Mouse (Mus musculus) heart, postnatal 0 days (tissue): ENCODE measurements around the gene Pcca. TPM values are rescaled to one million over a fixed set of nuclear protein-coding genes. Genes with fewer than 3 reads are reported as not detected.

Source experiments
- ATAC-seq: fragments of 200-750 bp; cut with Nextera tagmentation; 2 replicates; pipeline ENCODE4 v1.8.0; 2017; ENCODE audit warnings: low read depth, moderate number of reproducible peaks, moderate library complexity; ENCODE audit not compliant: insufficient read depth
- DNase-seq: peaks from one replicate; pipeline ENCODE4 v3.0.0-alpha.2; 2016; ENCODE audit warnings: low spot score
- H3K27ac ChIP-seq: fragments of 300-500 bp; sonication (generic); 2 replicates; pipeline ENCODE4 v1.5.1; 2014; ENCODE audit warnings: low read depth, mild to moderate bottlenecking
- H3K27me3 ChIP-seq: fragments of 300-500 bp; sonication (generic); 2 replicates; pipeline ENCODE4 v1.6.1; 2014; ENCODE audit warnings: low read length, mixed read lengths; ENCODE audit not compliant: control insufficient read depth, insufficient read depth
- H3K36me3 ChIP-seq: fragments of 300-500 bp; sonication (generic); replicated peaks from 2 replicates; pipeline ENCODE4 v1.6.1; 2014; ENCODE audit warnings: low read length, mixed read lengths; ENCODE audit not compliant: control insufficient read depth, insufficient read depth
- H3K4me1 ChIP-seq: fragments of 300-500 bp; sonication (generic); 2 replicates; pipeline ENCODE4 v1.6.1; 2014; ENCODE audit warnings: antibody characterized with exemption; ENCODE audit not compliant: control insufficient read depth, insufficient read depth
- H3K4me2 ChIP-seq: fragments of 300-500 bp; sonication (generic); 2 replicates; pipeline ENCODE4 v1.6.1; 2014; ENCODE audit warnings: low read depth, mild to moderate bottlenecking, low read length, moderate library complexity
- H3K4me3 ChIP-seq: fragments of 300-500 bp; sonication (generic); 2 replicates; pipeline ENCODE4 v1.5.1; 2014; ENCODE audit warnings: low read depth, low read length
- H3K9ac ChIP-seq: fragments of 300-500 bp; sonication (generic); replicated peaks from 2 replicates; pipeline ENCODE4 v1.6.1; 2014; ENCODE audit warnings: low read depth, low read length, mixed read lengths
- H3K9me3 ChIP-seq: fragments of 300-500 bp; sonication (generic); replicated peaks from 2 replicates; pipeline ENCODE4 v1.6.1; 2016; ENCODE audit warnings: low read length; ENCODE audit not compliant: control insufficient read depth
- CTCF ChIP-seq: IDR thresholded peaks from 2 replicates; pipeline ENCODE4 v1.5.1; 2016; ENCODE audit warnings: antibody characterized with exemption, control low read depth, low read depth
- EP300 ChIP-seq: IDR thresholded peaks from 2 replicates; pipeline ENCODE4 v1.6.1; 2016; ENCODE audit warnings: antibody characterized with exemption, low read depth
- WGBS: fragments of 180-500 bp; shearing (Covaris S2); extraction: QIAGEN DNeasy Blood & Tissue Kit; methylation state at CpG from one replicate; pipeline ENCODE4 v1.1.7; 2014; 5-methylcytosine and 5-hydroxymethylcytosine counted together
- polyA plus RNA-seq: library from polyadenylated mRNA; unstranded; fragments of >200 nt; fragmentation: Nextera tagmentation; extraction: Ambion mirVana; gene quantifications from 2 replicates; pipeline ENCODE4 v1.2.1, GENCODE M21; 2015
- total RNA-seq: library from RNA; depleted of rRNA; stranded (reverse); fragments of >200 nt; gene quantifications from 2 replicates; pipeline ENCODE4 v1.2.3, GENCODE M21; 2014; ENCODE audit warnings: low replicate concordance

Pcca gene
- total and polyA plus RNA-seq, 2 experiments from 2014 or later = 17.0 to 31.2 TPM

DNA sequence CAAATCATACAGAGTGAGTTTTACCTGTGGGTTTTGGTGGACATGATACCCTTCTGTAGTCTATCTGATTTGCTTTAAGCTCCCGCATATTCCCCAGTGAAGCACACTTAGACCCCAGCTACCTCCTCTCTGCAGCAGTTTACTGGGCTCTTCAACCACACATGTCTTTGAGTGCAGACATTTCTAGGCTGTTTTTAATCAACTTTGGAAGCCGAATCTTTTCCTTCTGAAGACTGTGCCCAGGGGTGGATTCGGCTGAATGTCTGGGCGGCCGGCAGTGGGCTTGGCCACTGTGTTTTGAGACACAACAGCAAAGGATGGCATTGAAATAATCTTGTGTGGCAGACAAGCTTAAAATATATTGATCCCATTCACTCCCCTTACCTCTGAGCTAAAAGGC, 46.8 kb upstream of the Pcca start:
- H3K4me3 ChIP-seq = no peak overlapping the region
- TF ChIP-seq CTCF (no peak), EP300 (no peak)
- WGBS = 5% methylated on average over 5 of the region's 5 CpGs

GRCm38 (mm10) chr14:122489041-122489440, 45.1 kb upstream of the Pcca start:
- ATAC-seq (no peak), DNase-seq (no peak)
- Histone ChIP-seq H3K27ac (no peak overlapping the region), H3K9me3 (0 out of 2 replicates have a peak, but pooled peaks cover 4% of the 10 kb centered on the region), H3K4me2 (no peak overlapping the region), H3K4me3 (no peak overlapping the region), H3K4me1 (no peaks in the 10 kb centered on the region), H3K9ac (no peak overlapping the region), H3K36me3 (no peaks in the 10 kb centered on the region), H3K27me3 (peaks cover 91% of the 10 kb centered on the region)
- under 1% methylated on average over 5 of the region's 5 CpGs for WGBS
- TF ChIP-seq EP300 = no peak
- TF ChIP-seq CTCF = no peak

More for the DNA sequence above, 46.8 kb upstream of the Pcca start:
- Histone ChIP-seq H3K9me3 (no peaks in the 10 kb centered on the region), H3K4me1 (no peaks in the 10 kb centered on the region), H3K27ac (no peak overlapping the region), H3K36me3 (no peaks in the 10 kb centered on the region), H3K4me2 (no peak overlapping the region), H3K27me3 (peaks cover 91% of the 10 kb centered on the region), H3K9ac (no peak overlapping the region)
- ATAC-seq = no peak
- DNase-seq = no peak

DNA sequence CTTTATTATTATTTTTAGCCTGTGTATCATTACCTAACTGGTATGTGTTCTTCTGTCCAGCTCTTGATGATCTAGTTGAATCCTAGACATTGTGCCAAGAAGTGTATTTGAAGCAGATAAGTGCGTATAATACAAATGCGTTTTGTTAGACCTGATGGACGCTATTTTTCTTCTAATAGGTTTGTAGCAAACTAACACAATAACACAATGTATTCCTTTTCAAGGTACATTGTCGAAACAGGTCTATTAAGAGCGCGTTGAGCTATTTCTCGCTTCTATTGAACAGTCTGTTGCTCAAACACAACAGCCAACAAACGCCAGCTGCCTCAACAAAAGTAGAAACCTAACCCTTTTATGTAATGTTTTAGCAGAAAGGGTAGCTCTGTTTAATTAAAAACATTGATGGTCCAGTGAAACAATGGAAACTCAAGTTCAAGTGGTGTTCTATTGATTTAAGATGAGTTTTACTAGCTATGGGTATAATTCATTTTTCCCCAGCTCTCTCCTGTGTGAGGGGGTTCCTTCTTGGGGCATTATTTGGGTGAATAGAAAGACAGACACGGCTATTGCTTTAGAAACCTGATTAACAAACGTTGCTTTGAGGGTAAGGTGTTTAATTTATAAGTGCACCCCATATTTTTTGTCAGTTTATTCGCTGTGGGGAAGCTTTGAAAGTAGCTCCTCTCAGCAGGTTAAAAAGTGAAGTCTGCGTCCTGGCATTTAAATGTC, 44.3 kb upstream of the Pcca start:
- no peak overlapping the region for H3K9ac ChIP-seq
- 9% methylated on average over 12 of the region's 12 CpGs for WGBS
- no peak overlapping the region for H3K4me2 ChIP-seq
- no peak for ATAC-seq
- H3K4me3 ChIP-seq = no peak overlapping the region
- H3K4me1 ChIP-seq = no peaks in the 10 kb centered on the region
- peaks cover 83% of the 10 kb centered on the region for H3K27me3 ChIP-seq
- no peak for TF ChIP-seq EP300
- no peak for TF ChIP-seq CTCF
- H3K36me3 ChIP-seq = no peaks in the 10 kb centered on the region
- DNase-seq = no peak
- 0 out of 2 replicates have a peak, but pooled peaks cover 5% of the 10 kb centered on the region for H3K9me3 ChIP-seq
- H3K27ac ChIP-seq = no peak overlapping the region

GRCm38 (mm10) chr14:122490441-122491328, 43.4 kb upstream of the Pcca start, which contains the start of gene Gm10837:
Gene Gm10837, plus strand, starts transcription at chr14:122490586.
- Histone ChIP-seq H3K27me3 (peaks cover 75% of the 10 kb centered on the region), H3K36me3 (no peaks in the 10 kb centered on the region), H3K4me3 (peak within 1 kb of the TSS; percentile 14; the same call in 1 of the 2 replicates), H3K4me1 (no peaks in the 10 kb centered on the region), H3K9me3 (0 out of 2 replicates have a peak, but pooled peaks cover 5% of the 10 kb centered on the region), H3K27ac (no peak within 1 kb of the TSS), H3K9ac (no peak within 1 kb of the TSS), H3K4me2 (no peak within 1 kb of the TSS; the same call in 1 of the 2 replicates)
- WGBS = 3% methylated on average over 45 of the region's 51 CpGs
- DNase-seq (no peak), ATAC-seq (no peak; the same call in 1 of the 2 replicates)
- no peak for TF ChIP-seq CTCF
- no peak for TF ChIP-seq EP300

DNA sequence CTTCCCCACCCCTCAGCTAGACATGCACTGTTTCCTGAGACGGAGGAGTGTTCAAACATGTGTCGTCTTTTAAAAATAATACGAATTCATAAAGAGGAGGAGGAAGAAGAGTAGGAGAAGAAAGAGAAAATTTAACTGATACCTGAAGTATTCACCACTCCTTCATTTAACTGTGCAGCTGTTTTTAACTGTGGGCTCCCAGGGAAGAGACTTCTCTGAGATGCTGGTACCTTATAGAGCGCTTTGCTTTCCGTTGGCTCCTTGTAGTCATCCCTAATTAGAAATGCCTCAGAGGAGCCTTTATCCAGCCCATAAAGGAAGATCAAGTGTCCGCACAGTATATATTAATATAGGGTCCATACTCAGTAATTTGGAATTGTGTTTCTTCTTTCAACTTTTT, 42.6 kb upstream of the Pcca start:
- ATAC-seq (no peak), DNase-seq (no peak)
- H3K27me3 ChIP-seq = peaks cover 74% of the 10 kb centered on the region
- no peak overlapping the region for H3K9ac ChIP-seq
- no peak overlapping the region for H3K4me2 ChIP-seq
- no peak overlapping the region for H3K27ac ChIP-seq
- 0 out of 2 replicates have a peak, but pooled peaks cover 5% of the 10 kb centered on the region for H3K9me3 ChIP-seq
- H3K4me3 ChIP-seq = no peak overlapping the region
- 78% methylated on average over 6 of the region's 6 CpGs for WGBS
- H3K4me1 ChIP-seq = no peaks in the 10 kb centered on the region
- H3K36me3 ChIP-seq = no peaks in the 10 kb centered on the region
- TF ChIP-seq EP300 (no peak), CTCF (no peak)
